In the genomic region with DNA sequence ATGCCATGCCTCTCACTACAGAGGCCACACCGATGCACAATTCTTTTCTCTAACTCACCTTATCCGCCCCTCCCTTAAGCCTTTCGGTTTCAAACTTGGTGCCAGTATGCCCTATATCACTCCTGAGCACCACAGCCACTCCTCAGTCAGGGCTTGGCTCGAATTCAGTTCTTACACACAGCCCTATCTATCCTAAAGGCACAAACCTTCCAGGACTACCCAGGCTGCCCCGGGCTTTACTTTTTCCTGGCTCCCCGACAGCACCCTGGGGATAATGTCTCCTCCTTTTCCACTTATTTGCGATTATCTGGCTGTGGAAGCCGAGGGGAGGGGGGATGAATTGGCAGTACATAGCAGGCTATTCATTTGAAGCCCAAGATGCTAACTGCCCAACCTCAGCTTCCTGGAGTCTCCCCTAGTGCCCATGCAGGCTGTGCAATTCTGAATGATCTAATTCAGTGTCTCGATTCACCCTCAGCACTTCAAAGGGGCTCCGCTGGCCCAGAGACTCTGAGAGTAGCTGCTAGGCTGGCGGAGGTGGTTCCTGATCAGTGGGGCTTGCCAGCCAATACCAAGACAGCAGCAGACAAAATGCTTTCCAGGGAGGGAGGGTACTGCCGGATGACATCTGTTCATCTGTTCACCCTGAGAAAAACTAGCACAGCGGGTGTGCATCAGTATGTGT, we compare ENCODE assay signal across 9 mouse cellular contexts. TPM values are rescaled to one million over a fixed set of nuclear protein-coding genes. Genes with fewer than 3 reads are reported as not detected.
DNase-seq lines count a peak whose midpoint lies in the region; ATAC-seq and TF ChIP-seq lines count a peak whose summit lies in the region.
"Had no signal": no experiment of that assay in that cellular context is flagged by ENCODE, and none has a peak within 500 bp of the region (broad histone marks: within the 10 kb centered on the region; RNA-seq: fewer than 3 reads in every experiment).

No protein-coding gene starts in this region.

- no peak; the same call in 1 of the 2 replicates for TF ChIP-seq EP300 in liver, postnatal 0 days (IDR thresholded peaks at IDR 0.05; ENCODE audit: low read depth)

- WGBS in embryonic facial prominence, embryonic 10.5 days, result 31% methylated on average over 13 of the region's 13 CpGs
- WGBS in hindbrain, embryonic 15.5 days, result 24% methylated on average over 13 of the region's 13 CpGs
- 45% methylated on average over 13 of the region's 13 CpGs for WGBS in liver, postnatal 0 days (ENCODE audit: insufficient replicate concordance)
- WGBS in cerebellum, adult 2 months, result 12% methylated on average over 13 of the region's 13 CpGs

- no peaks in the 10 kb centered on the region for H3K27me3 ChIP-seq in embryonic facial prominence, embryonic 10.5 days (replicated peaks; ENCODE audit: low read depth, poor library complexity, severe bottlenecking)
- H3K27me3 ChIP-seq in hindbrain, embryonic 15.5 days, result no peaks in the 10 kb centered on the region
- H3K27me3 ChIP-seq in liver, postnatal 0 days (ENCODE audit: insufficient read depth, low read length), result no peaks in the 10 kb centered on the region
- H3K27me3 ChIP-seq in cerebellum, adult 2 months (ENCODE audit: control insufficient read depth, insufficient read depth, low read length), result no peaks in the 10 kb centered on the region
- H3K27me3 ChIP-seq: Patski had no signal

- no peak overlapping the region for H3K9ac ChIP-seq in hindbrain, embryonic 15.5 days
- peak overlapping the region; percentile 4; the same call in 1 of the 2 replicates for H3K9ac ChIP-seq in liver, postnatal 0 days (replicated peaks)

- no peaks in the 10 kb centered on the region for H3K36me3 ChIP-seq in embryonic facial prominence, embryonic 10.5 days (replicated peaks)
- H3K36me3 ChIP-seq in hindbrain, embryonic 15.5 days, result no peaks in the 10 kb centered on the region
- H3K36me3 ChIP-seq in liver, postnatal 0 days (replicated peaks; ENCODE audit: insufficient read depth, low read length), result no peaks in the 10 kb centered on the region

- ATAC-seq in hindbrain, embryonic 15.5 days (ENCODE audit: low FRiP score, low read depth), result peak; percentile 79
- peak; percentile 54 for ATAC-seq in liver, postnatal 0 days
- ATAC-seq: Patski had no signal

- H3K4me2 ChIP-seq in hindbrain, embryonic 15.5 days, result peak overlapping the region; percentile 18
- H3K4me2 ChIP-seq in liver, postnatal 0 days (ENCODE audit: low read depth, low read length), result peak overlapping the region; percentile 45

- H3K4me1 ChIP-seq in embryonic facial prominence, embryonic 10.5 days, result peaks cover 31% of the 10 kb centered on the region
- H3K4me1 ChIP-seq in hindbrain, embryonic 15.5 days (replicated peaks), result peaks cover 24% of the 10 kb centered on the region
- peaks cover 37% of the 10 kb centered on the region for H3K4me1 ChIP-seq in liver, postnatal 0 days (ENCODE audit: insufficient read depth)
- H3K4me1 ChIP-seq in cerebellum, adult 2 months (ENCODE audit: control insufficient read depth, insufficient read depth, low read length), result peaks cover 5% of the 10 kb centered on the region

- no peak for TF ChIP-seq CTCF in liver, postnatal 0 days (IDR thresholded peaks at IDR 0.05; ENCODE audit: low read depth)
- no peak for TF ChIP-seq CTCF in cerebellum, adult 2 months (IDR thresholded peaks at IDR 0.05; ENCODE audit: borderline replicate concordance, insufficient read depth, low read depth, low read length)

- intact Hi-C loops in heart, postnatal 14 days (cut with DNase I), result no loop called here

- DNase-seq in heart, postnatal 4 days, result peak; percentile 27
- DNase-seq in heart, postnatal 14 days, result no peak
- peak; percentile 33 for DNase-seq in embryonic facial prominence, embryonic 10.5 days (ENCODE audit: low spot score)
- no peak for DNase-seq in liver, postnatal 0 days
- peak; percentile 26 to 46 for DNase-seq in thymus, adult 18-20 months
- DNase-seq in gastrocnemius, adult 8-10 months (ENCODE audit: low spot score in 2 of 2), result no peak
- no peak for DNase-seq in cerebellum, adult 2 months

- TF ChIP-seq POLR2A in cerebellum, adult 2 months (IDR thresholded peaks at IDR 0.05; ENCODE audit: borderline replicate concordance, insufficient read depth, low read length), result no peak

- no peak overlapping the region for H3K27ac ChIP-seq in embryonic facial prominence, embryonic 10.5 days (replicated peaks)
- peak overlapping the region; percentile 71 for H3K27ac ChIP-seq in hindbrain, embryonic 15.5 days (replicated peaks)
- H3K27ac ChIP-seq in liver, postnatal 0 days (ENCODE audit: low read depth), result peak overlapping the region; percentile 76
- no peak overlapping the region for H3K27ac ChIP-seq in cerebellum, adult 2 months (ENCODE audit: insufficient read depth, low read length)

- no peak overlapping the region for H3K4me3 ChIP-seq in embryonic facial prominence, embryonic 10.5 days
- H3K4me3 ChIP-seq in hindbrain, embryonic 15.5 days, result no peak overlapping the region
- no peak overlapping the region for H3K4me3 ChIP-seq in liver, postnatal 0 days (ENCODE audit: low read depth, low read length)
- no peak overlapping the region for H3K4me3 ChIP-seq in cerebellum, adult 2 months (replicated peaks; ENCODE audit: insufficient read depth, low read depth, low read length)

- no peaks in the 10 kb centered on the region for H3K9me3 ChIP-seq in embryonic facial prominence, embryonic 10.5 days
- no peaks in the 10 kb centered on the region for H3K9me3 ChIP-seq in hindbrain, embryonic 15.5 days
- no peaks in the 10 kb centered on the region for H3K9me3 ChIP-seq in liver, postnatal 0 days (ENCODE audit: low read length)

RNA-seq across cellular contexts. Expression of gene Srsf10, which starts 5.0 kb away (rescaled TPM):
- 10 to 100 TPM; 73.8 to 80.5 TPM for total RNA-seq in heart, postnatal 4 days (2021)
- 10 to 100 TPM; 48.1 to 59.7 TPM for total RNA-seq in heart, postnatal 14 days (2021)
- polyA plus RNA-seq in embryonic facial prominence, embryonic 10.5 days (2016; fragmentation: Nextera tagmentation; extraction: Ambion mirVana), result 377 and 383 TPM in 2 replicates
- polyA plus RNA-seq in hindbrain, embryonic 15.5 days (2015; fragmentation: Nextera tagmentation; extraction: Ambion mirVana), result 164 and 168 TPM in 2 replicates
- 62.1 and 67.6 TPM in 2 replicates for polyA plus RNA-seq in liver, postnatal 0 days (2015; fragmentation: Nextera tagmentation; extraction: Ambion mirVana)
- total RNA-seq in gastrocnemius, adult 8-10 months (2022), result 10 to 100 TPM; 14.3 to 27.1 (median 22.0) TPM
- 54.7 and 61.5 TPM in 2 replicates for polyA plus RNA-seq in cerebellum, adult 2 months (2012; rRNA removed)

RNA-seq across cellular contexts. Expression of gene Pnrc2, which starts 23.1 kb away (rescaled TPM):
- 10 to 100 TPM; 81.7 to 88.6 TPM for total RNA-seq in heart, postnatal 4 days (2021)
- 10 to 100 TPM; 79.0 to 84.8 TPM for total RNA-seq in heart, postnatal 14 days (2021)
- 177 and 186 TPM in 2 replicates for polyA plus RNA-seq in embryonic facial prominence, embryonic 10.5 days (2016; fragmentation: Nextera tagmentation; extraction: Ambion mirVana)
- 97.7 and 97.9 TPM in 2 replicates for polyA plus RNA-seq in hindbrain, embryonic 15.5 days (2015; fragmentation: Nextera tagmentation; extraction: Ambion mirVana)
- polyA plus RNA-seq in liver, postnatal 0 days (2015; fragmentation: Nextera tagmentation; extraction: Ambion mirVana), result 53.2 and 55.2 TPM in 2 replicates
- 10 to 100 TPM; 30.2 to 36.3 (median 32.7) TPM for total RNA-seq in gastrocnemius, adult 8-10 months (2022)
- 59.7 and 61.5 TPM in 2 replicates for polyA plus RNA-seq in cerebellum, adult 2 months (2012; rRNA removed)

RNA-seq across cellular contexts. Expression of gene Cnr2, which starts 44.6 kb away (rescaled TPM):
- under 1 TPM; 0.68 to 0.74 TPM for total RNA-seq in heart, postnatal 4 days (2021)
- under 1 TPM; 0.76 to 0.93 TPM for total RNA-seq in heart, postnatal 14 days (2021)
- polyA plus RNA-seq in embryonic facial prominence, embryonic 10.5 days (2016; fragmentation: Nextera tagmentation; extraction: Ambion mirVana), result 0.15 and 0.43 TPM in 2 replicates
- polyA plus RNA-seq in hindbrain, embryonic 15.5 days (2015; fragmentation: Nextera tagmentation; extraction: Ambion mirVana), result 0.05 and 0.26 TPM in 2 replicates
- 2.5 and 2.6 TPM in 2 replicates for polyA plus RNA-seq in liver, postnatal 0 days (2015; fragmentation: Nextera tagmentation; extraction: Ambion mirVana)
- total RNA-seq in gastrocnemius, adult 8-10 months (2022), result under 1 TPM in 3 of 4 experiments, not detected in 1; 0.05 to 0.11 (median 0.07) TPM
- 0.05 and 0.06 TPM in 2 replicates for polyA plus RNA-seq in cerebellum, adult 2 months (2012; rRNA removed)

Comparison
In these comparisons a context has a peak if more than half of its experiments do, and no peak if none do; other contexts are left out.
1. DNase-seq: peak in heart, postnatal 4 days (single experiment), embryonic facial prominence, embryonic 10.5 days (single experiment) and thymus, adult 18-20 months (2 of 2); none in heart, postnatal 14 days (0 of 2), liver, postnatal 0 days (single experiment), gastrocnemius, adult 8-10 months (0 of 2) and cerebellum, adult 2 months (0 of 2).
2. H3K27ac ChIP-seq: peak in hindbrain, embryonic 15.5 days (single experiment) and liver, postnatal 0 days (single experiment); none in embryonic facial prominence, embryonic 10.5 days (single experiment) and cerebellum, adult 2 months (single experiment).